Mouse (Mus musculus) ovary, postnatal 10 days (tissue): ENCODE results near the gene Abcg5.

Source experiments
- DNase-seq: peaks from one replicate; pipeline ENCODE4 v3.0.0; 2022; ENCODE audit warnings: low spot score

Abcg5 gene

DNA sequence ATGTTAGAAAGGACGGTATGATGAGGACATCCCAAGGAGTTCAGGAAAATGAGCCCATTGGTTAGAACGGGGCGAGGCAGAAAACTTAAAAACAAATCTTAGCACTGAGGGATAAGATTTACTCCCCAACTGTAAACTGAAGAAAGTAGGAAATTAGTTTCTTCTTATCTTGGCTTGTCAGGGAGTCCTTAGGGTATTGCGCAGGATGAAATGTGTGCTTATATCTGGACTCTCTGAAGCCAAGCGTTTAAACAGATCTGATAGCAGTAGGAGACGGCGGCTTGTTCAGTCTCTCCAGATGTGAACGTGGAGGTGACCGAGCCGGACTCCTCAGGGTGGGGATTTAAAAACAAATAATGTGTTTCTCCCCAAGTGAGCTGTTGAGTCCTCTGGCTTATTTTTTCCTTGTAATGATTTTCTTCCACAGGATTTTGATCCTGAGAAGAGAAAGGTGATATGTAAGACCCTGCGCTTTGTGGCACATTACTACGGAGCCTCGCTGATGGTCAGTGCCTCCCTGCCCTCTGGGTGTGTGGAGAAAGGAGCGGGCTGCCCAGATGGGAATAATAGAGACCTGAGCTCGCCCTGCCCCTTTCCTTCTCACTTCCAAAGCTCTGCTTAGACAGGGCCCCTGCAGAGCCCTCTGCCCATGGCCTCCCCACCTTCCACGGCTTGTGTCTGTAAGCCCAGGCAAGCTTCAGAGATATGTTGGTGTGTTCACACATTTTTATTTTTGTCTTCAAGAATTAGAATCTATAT lies 38.3 kb downstream of the Abcg5 start:
- no peak for DNase-seq

DNA sequence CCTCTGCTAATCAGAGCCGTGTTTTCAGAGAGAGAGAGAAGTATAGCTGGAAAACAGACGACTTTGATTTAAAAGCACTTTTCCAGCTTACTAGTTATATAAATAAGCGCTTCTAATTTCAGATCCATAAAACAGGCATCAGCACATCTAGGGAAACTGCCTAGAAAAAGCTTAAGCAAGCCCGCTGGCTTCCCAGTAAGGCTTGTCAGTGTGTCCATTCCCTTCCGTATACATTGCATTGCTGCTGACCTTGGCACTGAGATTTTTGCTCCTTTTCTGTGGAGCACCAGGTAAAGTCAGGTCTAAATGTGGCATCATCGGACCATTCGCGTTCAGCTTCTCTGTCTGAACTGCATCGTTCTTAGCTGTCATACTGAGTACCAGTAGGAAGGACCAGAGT lies 40.5 kb downstream of the Abcg5 start:
- no peak for DNase-seq

DNA sequence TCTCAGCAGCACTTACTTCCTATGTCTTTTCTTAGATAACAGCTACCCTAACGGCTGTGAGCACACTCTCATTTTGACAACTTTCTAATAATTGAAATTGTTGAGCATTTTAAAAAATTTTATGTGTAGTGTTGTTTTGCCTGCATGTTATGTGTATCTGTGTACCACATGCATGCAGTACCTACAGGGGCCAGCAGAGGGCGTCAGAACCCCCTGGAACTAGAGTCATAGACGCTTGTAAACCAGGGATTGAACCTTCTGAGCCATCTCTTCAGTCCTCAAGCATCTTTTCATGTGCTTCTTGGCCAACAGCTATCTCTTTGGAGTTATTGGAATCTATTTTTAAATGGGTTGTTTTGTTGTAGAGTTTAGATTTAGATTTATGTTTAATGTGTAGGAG lies 40.9 kb downstream of the Abcg5 start:
- peak; percentile 27 for DNase-seq

GRCm38 (mm10) chr17:84639796-84640378 lies 42.9 kb downstream of the Abcg5 start:
- no peak for DNase-seq

DNA sequence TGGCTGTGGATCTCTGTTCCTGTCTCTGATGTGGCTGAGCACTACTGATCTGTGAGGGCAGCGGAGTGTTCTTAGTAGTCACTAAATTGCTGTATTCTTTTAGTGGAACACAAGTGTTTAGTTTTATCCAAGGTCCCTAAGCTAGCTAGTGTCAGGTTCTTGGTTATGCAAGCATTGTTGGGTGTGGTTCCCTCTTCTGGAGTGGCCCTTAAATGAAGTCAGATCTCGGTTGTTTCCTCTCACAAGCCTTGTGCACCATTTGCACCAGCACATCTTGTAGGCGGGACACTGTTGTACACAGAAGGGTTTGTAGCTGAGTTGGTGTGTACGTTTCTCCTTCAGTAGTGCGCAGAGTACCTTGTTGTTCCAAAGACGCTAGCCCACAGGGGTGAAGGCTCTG lies 44.8 kb downstream of the Abcg5 start:
- DNase-seq: no peak

- no peak for DNase-seq
Observed at GRCm38 (mm10) chr17:84636328-84636727, 46.5 kb downstream of the Abcg5 start.

- DNase-seq: no peak
Observed at GRCm38 (mm10) chr17:84633443-84633842, 49.4 kb downstream of the Abcg5 start.

DNA sequence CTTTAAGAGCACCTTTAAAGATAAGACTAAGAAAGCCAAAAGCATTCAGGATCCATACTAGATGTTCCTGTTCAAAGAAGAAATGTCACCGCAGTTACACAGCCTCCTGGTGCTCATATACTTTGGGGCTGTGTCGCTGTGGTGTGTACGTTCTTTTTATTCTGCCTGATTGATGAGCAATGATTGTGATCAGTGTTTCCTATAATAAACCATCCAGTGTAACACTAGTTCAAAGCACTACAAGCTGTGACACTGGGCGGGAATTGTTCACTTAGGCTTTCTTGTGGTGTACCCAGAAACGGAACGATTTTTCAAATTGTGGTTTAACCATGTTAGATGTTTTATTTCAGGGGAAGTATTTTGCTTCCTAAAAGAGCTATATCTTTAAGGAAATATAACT lies 51.0 kb downstream of the Abcg5 start:
- DNase-seq: no peak

GRCm38 (mm10) chr17:84628611-84629010 lies 54.2 kb downstream of the Abcg5 start:
- no peak for DNase-seq

DNA sequence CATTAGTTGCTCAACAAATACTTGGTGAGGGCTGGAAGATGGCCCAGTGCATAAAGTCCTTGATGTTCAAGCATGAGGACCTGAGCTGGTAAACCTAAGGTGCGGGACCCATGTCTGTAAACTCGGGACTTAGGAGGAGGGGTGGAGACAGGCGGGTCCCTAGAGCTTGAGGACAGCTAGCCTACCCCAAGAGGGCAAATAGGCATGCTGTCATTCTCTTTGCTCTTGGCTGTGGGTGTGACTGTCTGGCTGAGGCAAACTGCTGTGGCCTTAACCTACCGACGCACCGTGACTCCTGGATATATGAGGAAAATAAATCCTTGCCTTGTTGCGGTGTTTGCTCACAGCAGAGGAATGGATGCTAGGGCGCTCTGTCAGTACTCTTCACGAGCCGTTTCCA lies 55.1 kb downstream of the Abcg5 start:
- no peak for DNase-seq

- DNase-seq: peak; percentile 24
Observed at GRCm38 (mm10) chr17:84626857-84627305, 55.9 kb downstream of the Abcg5 start.

DNA sequence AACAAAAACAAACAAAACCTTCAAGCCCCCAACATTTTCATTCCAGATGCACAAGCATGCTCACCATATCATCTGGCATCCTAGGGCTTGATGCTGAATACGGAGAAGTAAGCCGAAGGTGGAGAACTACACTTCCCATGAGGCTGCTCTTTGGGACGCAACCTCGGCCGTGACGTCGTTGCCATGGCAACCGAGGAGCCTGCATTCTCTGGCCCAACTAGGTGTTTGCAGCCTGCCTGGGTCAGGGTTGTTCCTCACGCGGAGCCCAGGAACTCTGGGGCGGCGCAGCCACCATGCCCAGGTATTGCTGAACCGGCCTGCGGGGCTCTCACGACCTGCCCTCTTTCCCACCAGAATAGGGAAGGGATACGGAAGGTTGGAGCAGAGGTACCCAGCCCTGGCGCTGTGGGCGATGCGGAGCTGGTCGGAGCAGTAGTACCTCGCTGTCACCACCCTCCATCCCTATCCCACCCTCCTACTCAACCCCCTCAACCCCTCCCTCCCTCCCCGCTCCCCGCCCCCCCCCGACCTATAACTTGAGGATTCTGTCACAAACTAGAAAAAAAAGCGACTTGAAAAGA lies 56.4 kb downstream of the Abcg5 start, which contains the start of gene Dync2li1:
Dync2li1 (plus strand) TSS at position 221 of the 581 bp plus-strand sequence.
- peak; percentile 70 for DNase-seq

- DNase-seq: no peak
Observed at GRCm38 (mm10) chr17:84622873-84623272, 59.9 kb downstream of the Abcg5 start.

- DNase-seq: no peak
Observed at GRCm38 (mm10) chr17:84622028-84622427, 60.8 kb downstream of the Abcg5 start.

- DNase-seq: no peak
Observed at GRCm38 (mm10) chr17:84621209-84621608, 61.6 kb downstream of the Abcg5 start.

GRCm38 (mm10) chr17:84620610-84621009 lies 62.2 kb downstream of the Abcg5 start:
- DNase-seq: no peak

- DNase-seq: no peak
Observed at GRCm38 (mm10) chr17:84620076-84620475, 62.7 kb downstream of the Abcg5 start.

GRCm38 (mm10) chr17:84619112-84619511 lies 63.7 kb downstream of the Abcg5 start:
- DNase-seq: no peak

DNA sequence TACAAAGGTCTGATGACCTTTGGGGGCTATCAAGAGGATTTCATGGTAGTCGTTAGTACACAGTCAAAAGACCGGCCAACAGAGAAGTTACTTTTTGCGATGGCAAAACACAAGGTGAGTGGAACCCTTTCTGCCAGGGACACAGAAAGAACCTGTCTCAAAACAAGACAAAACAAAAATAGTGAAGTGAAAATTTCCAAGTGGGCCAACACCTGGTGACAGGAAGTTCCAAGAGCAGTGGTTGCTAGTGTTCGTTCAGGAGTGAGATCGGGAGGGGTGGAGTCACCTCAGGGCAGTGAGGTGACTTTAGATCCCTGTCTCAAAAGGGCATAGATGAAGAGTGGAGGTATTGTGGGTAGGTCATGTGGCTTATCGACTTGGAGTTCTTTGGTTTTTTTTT lies 64.9 kb downstream of the Abcg5 start:
- no peak for DNase-seq

GRCm38 (mm10) chr17:84616526-84617074 lies 66.2 kb downstream of the Abcg5 start:
- no peak for DNase-seq

DNA sequence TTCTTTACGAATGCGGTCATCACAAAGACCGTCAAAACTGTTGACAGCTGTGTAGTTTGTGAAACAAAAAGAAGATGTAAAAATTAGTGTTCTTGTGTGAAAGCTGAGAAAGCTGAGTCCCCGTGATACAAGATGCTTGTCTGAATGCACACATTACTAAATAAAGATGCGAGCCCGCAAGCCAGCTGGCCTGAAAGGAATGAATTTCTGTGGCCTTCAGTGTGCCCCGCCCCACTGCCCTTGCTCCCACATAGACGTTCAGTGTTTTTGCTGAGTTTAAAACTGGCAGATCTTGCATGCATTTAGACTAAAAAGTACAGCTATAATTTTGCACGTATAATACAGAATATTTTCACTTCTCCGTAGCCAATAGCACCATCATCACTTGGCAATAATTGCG lies 67.0 kb downstream of the Abcg5 start:
- no peak for DNase-seq

- no peak for DNase-seq
Observed at GRCm38 (mm10) chr17:84611971-84612370, 70.8 kb downstream of the Abcg5 start.

GRCm38 (mm10) chr17:84611500-84611899 lies 71.3 kb downstream of the Abcg5 start:
- DNase-seq: no peak
